Mouse (Mus musculus) heart, embryonic 16.5 days (tissue): ENCODE results near the gene Taf1c. TPM values are rescaled to one million over a fixed set of nuclear protein-coding genes. Genes with fewer than 3 reads are reported as not detected.

Experiments used
- ATAC-seq: fragments of 200-750 bp; cut with Nextera tagmentation; replicated peaks from 2 replicates; pipeline ENCODE4 v1.8.0; 2017; ENCODE audit warnings: moderate number of reproducible peaks; ENCODE audit not compliant: insufficient read depth, low FRiP score; ENCODE audit errors: extremely low read depth
- H3K27ac ChIP-seq: fragments of 300-500 bp; sonication (generic); 2 replicates; pipeline ENCODE4 v1.5.1; 2014; ENCODE audit warnings: mild to moderate bottlenecking, low read length, control low read depth, moderate library complexity
- H3K27me3 ChIP-seq: fragments of 300-500 bp; sonication (generic); 2 replicates; pipeline ENCODE4 v1.6.1; 2014; ENCODE audit warnings: low read length, mixed read lengths; ENCODE audit not compliant: control insufficient read depth, insufficient read depth
- H3K36me3 ChIP-seq: fragments of 300-500 bp; sonication (generic); 2 replicates; pipeline ENCODE4 v1.6.1; 2014; ENCODE audit not compliant: control insufficient read depth, insufficient read depth
- H3K4me1 ChIP-seq: fragments of 300-500 bp; sonication (generic); 2 replicates; pipeline ENCODE4 v1.6.1; 2014; ENCODE audit warnings: low read length, mixed read lengths; ENCODE audit not compliant: control insufficient read depth, insufficient read depth
- H3K4me2 ChIP-seq: fragments of 300-500 bp; sonication (generic); 2 replicates; pipeline ENCODE4 v1.6.1; 2014; ENCODE audit warnings: low read depth, mild to moderate bottlenecking, control low read depth, low read length
- H3K4me3 ChIP-seq: fragments of 300-500 bp; sonication (generic); 2 replicates; pipeline ENCODE4 v1.5.1; 2014; ENCODE audit warnings: mild to moderate bottlenecking, control low read depth, low read length
- H3K9ac ChIP-seq: fragments of 300-500 bp; sonication (generic); 2 replicates; pipeline ENCODE4 v1.6.1; 2014; ENCODE audit warnings: low read length, control low read depth
- H3K9me3 ChIP-seq: fragments of 300-500 bp; sonication (generic); replicated peaks from 2 replicates; pipeline ENCODE4 v1.6.1; 2016; ENCODE audit warnings: low read length; ENCODE audit not compliant: control insufficient read depth
- WGBS: fragments of 180-500 bp; shearing (Covaris S2); extraction: QIAGEN DNeasy Blood & Tissue Kit; methylation state at CpG from one replicate; pipeline ENCODE4 v1.1.7; 2014; 5-methylcytosine and 5-hydroxymethylcytosine counted together
- polyA plus RNA-seq: library from polyadenylated mRNA; unstranded; fragments of >200 nt; fragmentation: Nextera tagmentation; extraction: Ambion mirVana; gene quantifications from 2 replicates; pipeline ENCODE4 v1.2.1, GENCODE M21; 2015

Taf1c gene
- polyA plus RNA-seq, 1 experiment from 2014 or later = 9.4 TPM

- Histone ChIP-seq H3K4me3 (no peak overlapping the region), H3K4me2 (no peak overlapping the region), H3K36me3 (no peaks in the 10 kb centered on the region), H3K9ac (no peak overlapping the region), H3K4me1 (peaks cover 5% of the 10 kb centered on the region; the same call in 1 of the 2 replicates), H3K9me3 (no peaks in the 10 kb centered on the region), H3K27ac (no peak overlapping the region), H3K27me3 (no peaks in the 10 kb centered on the region)
- WGBS = 89% methylated on average over 7 of the region's 7 CpGs
- no peak for ATAC-seq
Observed at GRCm38 (mm10) chr8:119591456-119591855, 13.6 kb downstream of the Taf1c start.

GRCm38 (mm10) chr8:119590348-119590747 is 14.7 kb downstream of the Taf1c start:
- Histone ChIP-seq H3K4me1 (peaks cover 5% of the 10 kb centered on the region; the same call in 1 of the 2 replicates), H3K27me3 (no peaks in the 10 kb centered on the region), H3K9me3 (no peaks in the 10 kb centered on the region), H3K4me2 (no peak overlapping the region), H3K27ac (no peak overlapping the region), H3K36me3 (no peaks in the 10 kb centered on the region), H3K9ac (no peak overlapping the region), H3K4me3 (no peak overlapping the region)
- no peak for ATAC-seq
- WGBS = 61% methylated on average over 14 of the region's 14 CpGs

DNA sequence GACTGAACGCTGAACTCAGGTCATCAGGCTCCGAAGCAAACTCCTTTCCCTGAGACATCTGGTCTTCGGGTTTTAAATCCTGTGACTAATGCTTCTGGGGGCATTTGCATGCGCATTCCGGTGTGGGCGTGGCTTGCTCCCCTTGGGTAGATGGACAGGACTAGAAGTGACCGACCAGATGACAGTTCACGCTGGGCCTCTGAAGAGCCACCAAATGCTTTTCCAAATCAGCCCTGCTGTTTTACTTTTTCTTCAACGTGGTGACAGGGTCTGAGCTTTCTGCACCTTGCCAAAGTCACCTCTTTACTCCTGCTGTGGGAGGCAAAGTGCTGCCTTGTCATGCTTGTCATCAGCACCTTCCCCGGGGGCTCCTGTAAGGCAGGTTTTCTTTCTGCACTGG is 16.2 kb downstream of the Taf1c start:
- 0 out of 2 replicates have a peak overlapping the region, but pooled peaks have one; percentile 19 for H3K4me2 ChIP-seq
- peak; percentile 55 for ATAC-seq

DNA sequence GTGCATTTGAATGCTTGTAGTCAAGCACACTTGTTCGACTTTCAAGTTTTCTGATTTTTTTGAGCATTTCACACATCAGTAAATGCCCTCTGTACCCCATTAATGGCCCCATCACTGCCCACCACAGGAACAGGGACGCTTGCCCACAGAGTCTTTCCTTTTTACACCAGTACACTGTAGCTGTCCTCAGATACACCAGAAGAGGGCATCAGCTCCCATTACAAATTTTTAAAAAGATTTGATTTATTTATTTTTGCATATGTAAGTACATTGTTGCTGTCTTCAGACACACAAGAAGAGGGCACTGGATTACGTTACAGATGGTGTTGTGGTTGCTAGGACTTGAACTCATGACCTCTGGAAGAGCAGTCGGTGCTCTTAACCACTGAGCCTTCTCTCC is 16.7 kb downstream of the Taf1c start:
- no peak for ATAC-seq
- Histone ChIP-seq H3K4me3 (no peak overlapping the region), H3K27me3 (no peaks in the 10 kb centered on the region), H3K9me3 (no peaks in the 10 kb centered on the region), H3K36me3 (no peaks in the 10 kb centered on the region), H3K27ac (peak overlapping the region; percentile 67), H3K4me2 (no peak overlapping the region), H3K4me1 (peaks cover 5% of the 10 kb centered on the region; the same call in 1 of the 2 replicates), H3K9ac (no peak overlapping the region)
- WGBS = 51% methylated on average over 4 of the region's 4 CpGs

More for the DNA sequence above, 16.2 kb downstream of the Taf1c start:
- Histone ChIP-seq H3K9me3 (no peaks in the 10 kb centered on the region), H3K4me1 (peaks cover 5% of the 10 kb centered on the region; the same call in 1 of the 2 replicates), H3K4me3 (no peak overlapping the region), H3K36me3 (no peaks in the 10 kb centered on the region), H3K27me3 (no peaks in the 10 kb centered on the region), H3K9ac (no peak overlapping the region), H3K27ac (peak overlapping the region; percentile 67)
- WGBS = 16% methylated on average over 10 of the region's 10 CpGs

GRCm38 (mm10) chr8:119585901-119586300 is 19.1 kb downstream of the Taf1c start:
- Histone ChIP-seq H3K4me2 (peak overlapping the region; percentile 73), H3K36me3 (no peaks in the 10 kb centered on the region), H3K27ac (no peak overlapping the region), H3K27me3 (no peaks in the 10 kb centered on the region), H3K4me1 (peaks cover 5% of the 10 kb centered on the region; the same call in 1 of the 2 replicates), H3K4me3 (peak overlapping the region; percentile 50), H3K9ac (peak overlapping the region; percentile 67), H3K9me3 (no peaks in the 10 kb centered on the region)
- ATAC-seq = peak; percentile 46
- WGBS = 18% methylated on average over 21 of the region's 24 CpGs

GRCm38 (mm10) chr8:119580441-119581161 is 24.4 kb downstream of the Taf1c start:
- H3K4me1 ChIP-seq = no peaks in the 10 kb centered on the region
- WGBS = 63% methylated on average over 5 of the region's 5 CpGs
- no peak overlapping the region for H3K4me3 ChIP-seq
- ATAC-seq = no peak
- no peaks in the 10 kb centered on the region for H3K36me3 ChIP-seq
- H3K9me3 ChIP-seq = no peaks in the 10 kb centered on the region
- no peak overlapping the region for H3K4me2 ChIP-seq
- no peak overlapping the region for H3K27ac ChIP-seq
- H3K27me3 ChIP-seq = 0 out of 2 replicates have a peak, but pooled peaks cover 8% of the 10 kb centered on the region
- no peak overlapping the region for H3K9ac ChIP-seq

- Histone ChIP-seq H3K27ac (no peak overlapping the region), H3K27me3 (0 out of 2 replicates have a peak, but pooled peaks cover 8% of the 10 kb centered on the region), H3K9me3 (no peaks in the 10 kb centered on the region), H3K4me2 (no peak overlapping the region), H3K9ac (no peak overlapping the region), H3K4me3 (no peak overlapping the region), H3K36me3 (no peaks in the 10 kb centered on the region), H3K4me1 (peaks cover 4% of the 10 kb centered on the region)
- no peak for ATAC-seq
- WGBS = 56% methylated on average over 13 of the region's 13 CpGs
Observed at GRCm38 (mm10) chr8:119579096-119579495, 25.9 kb downstream of the Taf1c start.

- H3K9ac ChIP-seq = peak overlapping the region; percentile 84
- peak overlapping the region; percentile 71 for H3K4me3 ChIP-seq
- WGBS = under 1% methylated on average over 16 of the region's 16 CpGs
- H3K4me1 ChIP-seq = peaks cover 9% of the 10 kb centered on the region
- no peak overlapping the region for H3K27ac ChIP-seq
- 0 out of 2 replicates have a peak, but pooled peaks cover 8% of the 10 kb centered on the region for H3K27me3 ChIP-seq
- no peaks in the 10 kb centered on the region for H3K9me3 ChIP-seq
- peak overlapping the region; percentile 87 for H3K4me2 ChIP-seq
- H3K36me3 ChIP-seq = no peaks in the 10 kb centered on the region
- no peak for ATAC-seq
Observed at GRCm38 (mm10) chr8:119575366-119575726, 29.7 kb downstream of the Taf1c start.
